Mouse (Mus musculus): ENCODE measurements around the gene Gm20897. TPM values are rescaled to one million over a fixed set of nuclear protein-coding genes. Genes with fewer than 3 reads are reported as not detected.
"Not testable (repeated sequence)": the region's sequence is repeated elsewhere in the genome, so short reads cannot be mapped to it uniquely, and the experiment has no call there.

The Gm20897 gene
- not detected in 2 replicates for polyA plus RNA-seq (2012; rRNA removed)

GRCm38 (mm10) chrY:38502138-38502537 is at the start of gene Gm20897:
TSS of gene Gm20897 (minus strand) at chrY:38502238.
- not testable (repeated sequence) for DNase-seq (ENCODE audit: low read depth)

Other genes with a start within 250 kb of the Gm20897 start
- not detected in 2 replicates for gene Gm21732, start 73.5 kb upstream of the Gm20897 start, polyA plus RNA-seq (2012; rRNA removed)